9 mouse cellular contexts compared by ENCODE assay signal in genomic region chr10:125725681-125726139, GRCm38 (mm10).
A peak's percentile ranks its signal among the peaks of the same experiment; 100 is the strongest.
DNase-seq lines count a peak whose midpoint lies in the region; ATAC-seq and TF ChIP-seq lines count a peak whose summit lies in the region.
"Had no signal": no experiment of that assay in that cellular context is flagged by ENCODE, and none has a peak within 500 bp of the region (broad histone marks: within the 10 kb centered on the region; RNA-seq: fewer than 3 reads in every experiment).

No protein-coding gene starts in this region.

- H3K9me3 ChIP-seq in heart, embryonic 13.5 days, result no peaks in the 10 kb centered on the region
- H3K9me3 ChIP-seq in hindbrain, embryonic 10.5 days, result no peaks in the 10 kb centered on the region
- no peaks in the 10 kb centered on the region for H3K9me3 ChIP-seq in lung, postnatal 0 days (ENCODE audit: low read length)

- H3K27ac ChIP-seq in heart, embryonic 13.5 days (replicated peaks), result no peak overlapping the region
- peak overlapping the region; percentile 37; the same call in 1 of the 2 replicates for H3K27ac ChIP-seq in hindbrain, embryonic 10.5 days
- H3K27ac ChIP-seq in lung, postnatal 0 days (ENCODE audit: low read length), result 0 out of 2 replicates have a peak overlapping the region, but pooled peaks have one; percentile 43

- no peak for ATAC-seq in heart, embryonic 13.5 days (ENCODE audit: extremely low read depth, insufficient number of reproducible peaks, low FRiP score, low TSS enrichment)
- ATAC-seq in common myeloid progenitor, adult 5-6 weeks (replicated peaks; ENCODE audit: low read depth, poor library complexity, severe bottlenecking), result peak; percentile 73
- ATAC-seq in lung, postnatal 0 days, result peak; percentile 86
- ATAC-seq in CD4-positive, CD25-positive, alpha-beta regulatory T cell, adult 4 months, result no peak
- no peak for ATAC-seq in frontal cortex, adult (ENCODE audit: low TSS enrichment)

- no peaks in the 10 kb centered on the region for H3K27me3 ChIP-seq in heart, embryonic 13.5 days (replicated peaks)
- H3K27me3 ChIP-seq in hindbrain, embryonic 10.5 days (ENCODE audit: insufficient read depth, poor library complexity, severe bottlenecking), result no peaks in the 10 kb centered on the region
- no peaks in the 10 kb centered on the region for H3K27me3 ChIP-seq in lung, postnatal 0 days (replicated peaks; ENCODE audit: insufficient read depth, low read length)
- H3K27me3 ChIP-seq: Patski had no signal

- no peak overlapping the region for H3K4me3 ChIP-seq in heart, embryonic 13.5 days
- H3K4me3 ChIP-seq in hindbrain, embryonic 10.5 days, result no peak overlapping the region
- no peak overlapping the region for H3K4me3 ChIP-seq in lung, postnatal 0 days (ENCODE audit: low read depth, low read length)

- DNase-seq in heart, adult 8-10 months (ENCODE audit: low spot score), result no peak
- peak; percentile 52 for DNase-seq in hindbrain, embryonic 10.5 days (ENCODE audit: low spot score)
- DNase-seq in lung, postnatal 0 days (ENCODE audit: low spot score), result no peak
- DNase-seq in spleen, postnatal 36 days (ENCODE audit: low spot score in 2 of 2), result no peak

- 0 out of 2 replicates have a peak, but pooled peaks cover 2% of the 10 kb centered on the region for H3K4me1 ChIP-seq in heart, embryonic 13.5 days
- peaks cover 4% of the 10 kb centered on the region; the same call in 1 of the 2 replicates for H3K4me1 ChIP-seq in hindbrain, embryonic 10.5 days (replicated peaks)
- H3K4me1 ChIP-seq in lung, postnatal 0 days (ENCODE audit: insufficient read depth, low read depth, low read length), result no peaks in the 10 kb centered on the region

- 0 out of 2 replicates have a peak overlapping the region, but pooled peaks have one; percentile 1 for H3K4me2 ChIP-seq in heart, embryonic 13.5 days
- peak overlapping the region; percentile 6; the same call in 1 of the 2 replicates for H3K4me2 ChIP-seq in lung, postnatal 0 days (replicated peaks; ENCODE audit: low read depth, low read length)

- 22% methylated on average over 7 of the region's 7 CpGs for WGBS in heart, embryonic 13.5 days
- 20% methylated on average over 7 of the region's 7 CpGs for WGBS in hindbrain, embryonic 10.5 days
- WGBS in lung, postnatal 0 days, result 22% methylated on average over 7 of the region's 7 CpGs

- TF ChIP-seq EP300 in lung, postnatal 0 days (IDR thresholded peaks at IDR 0.05), result peak; percentile 91

- H3K36me3 ChIP-seq in heart, embryonic 13.5 days, result no peaks in the 10 kb centered on the region
- H3K36me3 ChIP-seq in hindbrain, embryonic 10.5 days, result no peaks in the 10 kb centered on the region
- H3K36me3 ChIP-seq in lung, postnatal 0 days (ENCODE audit: insufficient read depth, low read length), result no peaks in the 10 kb centered on the region

- TF ChIP-seq CTCF in lung, postnatal 0 days (IDR thresholded peaks at IDR 0.05), result peak; percentile 2; the same call in 1 of the 2 replicates

- H3K9ac ChIP-seq in heart, embryonic 13.5 days, result no peak overlapping the region
- H3K9ac ChIP-seq in lung, postnatal 0 days (replicated peaks; ENCODE audit: low read depth), result no peak overlapping the region

Comparison
In these comparisons a context has a peak if more than half of its experiments do, and no peak if none do; other contexts are left out.
1. ATAC-seq: peak in common myeloid progenitor, adult 5-6 weeks (single experiment) and lung, postnatal 0 days (single experiment); none in heart, embryonic 13.5 days (single experiment), CD4-positive, CD25-positive, alpha-beta regulatory T cell, adult 4 months (single experiment) and frontal cortex, adult (single experiment).